Mouse (Mus musculus): ENCODE data around the gene Crtap.

DNA sequence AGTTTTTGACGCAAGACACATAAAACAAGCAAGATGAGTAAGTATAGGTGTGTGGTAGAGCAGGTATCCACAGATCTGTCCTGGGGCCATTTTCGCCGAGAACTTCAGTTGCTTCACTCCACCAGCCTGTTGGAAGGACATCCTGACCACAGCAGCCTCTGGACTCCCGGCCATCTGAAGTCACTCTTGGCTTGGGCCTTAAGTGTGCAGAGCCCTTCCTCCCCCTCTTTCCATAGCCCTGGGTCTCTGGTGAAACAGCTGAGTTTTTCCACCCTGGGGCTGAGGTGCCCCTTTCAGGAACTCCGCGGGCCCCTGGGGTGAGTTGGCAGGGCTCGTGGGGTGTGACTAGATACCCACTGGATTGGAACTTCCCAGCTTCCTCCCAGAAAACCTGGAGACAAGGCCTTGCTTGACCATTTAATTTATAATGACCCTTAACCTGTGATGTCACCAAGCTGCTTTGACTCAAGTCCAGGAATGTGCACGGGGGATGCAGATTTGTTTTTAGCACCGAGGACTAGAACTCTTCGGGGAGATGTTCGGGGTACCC, 19.9 kb upstream of the Crtap start:
- TF ChIP-seq EP300 (IDR thresholded peaks at IDR 0.05; ENCODE audit: low read length) (no peak), TBP (conservative IDR thresholded peaks at IDR 0.05; ENCODE audit: low read depth, low read length) (no peak), CTCF (conservative IDR thresholded peaks at IDR 0.05 in 1 of 2, IDR thresholded peaks at IDR 0.05 in 1 of 2; ENCODE audit: low read depth in 2 of 2, low read length in 2 of 2) (no peak), POLR2A (IDR thresholded peaks at IDR 0.05; ENCODE audit: low read depth, low read length) (no peak), ELF1 (IDR thresholded peaks at IDR 0.05; ENCODE audit: low read depth, low read length) (no peak), CHD2 (IDR thresholded peaks at IDR 0.05; ENCODE audit: low read length) (no peak), ZNF384 (IDR thresholded peaks at IDR 0.05; ENCODE audit: low read depth, low read length) (no peak)
